Mouse (Mus musculus) cerebellum, postnatal 25 days (tissue): ENCODE data around the gene Ndufa8.

Source experiments
- DNase-seq, 2 experiments: peaks; one replicate each; pipeline ENCODE4 v3.0.0; 2021; ENCODE audit warnings: mixed read lengths in 2 of 2

Ndufa8 gene

GRCm38 (mm10) chr2:36048748-36049566 is at the start of gene Ndufa8, which contains the start of gene Morn5:
Gene Ndufa8 (minus strand): TSS chr2:36049406.
Gene Morn5 (plus strand): TSS chr2:36049458.
- peak; percentile 99 for DNase-seq

- DNase-seq: no peak
These were observed 48.8 kb upstream of the Ndufa8 start for GRCm38 (mm10) chr2:36098021-36098420.

DNA sequence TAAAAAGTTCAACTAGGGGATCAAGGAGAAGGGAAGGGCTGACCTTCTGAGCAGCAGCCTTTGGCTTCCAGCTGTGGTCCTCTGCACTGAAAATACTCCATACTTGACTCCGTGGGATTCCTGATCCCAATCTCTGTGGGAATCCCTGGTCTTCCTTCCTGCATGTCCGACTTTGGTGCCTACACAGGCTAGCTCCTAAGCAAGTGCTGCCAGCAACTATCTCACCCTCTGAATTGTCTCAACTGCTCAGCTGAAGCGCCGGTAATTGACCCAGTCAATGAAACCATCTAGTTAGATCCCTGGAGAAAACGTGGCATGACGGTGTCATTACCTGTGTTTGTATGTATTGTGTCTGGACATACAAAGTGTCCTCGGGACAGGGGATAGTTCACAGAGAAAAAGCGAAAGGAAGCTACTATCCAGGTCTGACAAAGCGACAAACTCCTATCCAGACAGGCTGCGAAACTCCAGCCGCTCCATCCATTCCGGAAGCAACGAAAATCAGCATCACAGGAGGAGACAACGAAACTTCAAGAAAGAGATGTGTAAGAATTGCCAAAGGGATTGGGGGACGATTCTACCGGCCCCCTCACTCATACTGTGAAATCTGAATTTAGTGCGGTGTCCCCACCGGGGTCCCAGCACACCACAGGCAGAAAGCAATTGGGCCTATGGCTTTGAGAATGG is 48.1 kb upstream of the Ndufa8 start:
- no peak for DNase-seq

DNA sequence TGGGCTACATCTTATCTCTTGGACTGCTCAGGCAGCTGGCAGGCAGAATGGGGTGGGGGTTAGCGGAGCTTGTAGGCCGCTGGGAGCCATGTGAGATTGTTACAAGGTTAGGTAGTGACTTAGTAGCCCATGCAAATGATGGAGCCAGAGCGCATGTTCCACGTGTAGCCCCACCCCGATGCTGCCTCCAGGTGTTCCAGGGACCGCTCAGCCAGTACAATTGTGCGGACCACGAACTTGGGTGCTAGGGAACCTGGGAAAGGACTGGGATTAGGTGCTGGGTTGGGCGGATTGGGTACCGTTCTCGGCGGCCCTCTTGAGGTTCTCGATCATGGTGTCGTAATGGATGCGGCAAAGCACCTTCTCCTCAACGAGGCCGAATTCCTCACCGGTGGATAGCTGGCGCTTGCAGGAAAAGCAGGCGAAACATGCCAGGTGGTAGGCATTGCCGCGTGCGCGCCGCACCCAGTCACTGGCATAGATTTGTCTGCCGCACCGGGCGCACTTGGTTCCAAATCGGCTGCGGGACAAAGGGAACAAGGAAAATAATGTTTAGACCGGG is 44.8 kb upstream of the Ndufa8 start:
- DNase-seq: no peak

DNA sequence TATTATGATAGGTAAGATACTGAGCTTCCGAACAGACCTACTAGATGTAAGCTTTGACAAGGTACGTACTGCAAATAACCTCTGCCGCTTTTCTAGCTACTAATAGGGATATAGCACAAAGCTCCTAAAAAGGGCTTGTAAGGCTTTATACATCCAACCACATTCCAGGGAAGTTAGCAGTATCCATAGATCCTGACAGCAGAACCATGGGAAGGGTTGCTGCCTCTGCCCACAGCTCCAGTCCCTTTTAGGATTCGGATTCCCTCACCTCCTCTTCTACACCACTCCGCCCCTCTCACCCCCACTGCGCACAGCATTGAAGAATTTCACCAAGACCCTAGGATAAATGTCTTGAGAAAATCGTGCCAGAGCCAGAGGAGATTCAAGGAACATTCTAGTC is 44.1 kb upstream of the Ndufa8 start:
- no peak for DNase-seq

- no peak for DNase-seq
These were observed 43.5 kb upstream of the Ndufa8 start for GRCm38 (mm10) chr2:36092748-36093147.

DNA sequence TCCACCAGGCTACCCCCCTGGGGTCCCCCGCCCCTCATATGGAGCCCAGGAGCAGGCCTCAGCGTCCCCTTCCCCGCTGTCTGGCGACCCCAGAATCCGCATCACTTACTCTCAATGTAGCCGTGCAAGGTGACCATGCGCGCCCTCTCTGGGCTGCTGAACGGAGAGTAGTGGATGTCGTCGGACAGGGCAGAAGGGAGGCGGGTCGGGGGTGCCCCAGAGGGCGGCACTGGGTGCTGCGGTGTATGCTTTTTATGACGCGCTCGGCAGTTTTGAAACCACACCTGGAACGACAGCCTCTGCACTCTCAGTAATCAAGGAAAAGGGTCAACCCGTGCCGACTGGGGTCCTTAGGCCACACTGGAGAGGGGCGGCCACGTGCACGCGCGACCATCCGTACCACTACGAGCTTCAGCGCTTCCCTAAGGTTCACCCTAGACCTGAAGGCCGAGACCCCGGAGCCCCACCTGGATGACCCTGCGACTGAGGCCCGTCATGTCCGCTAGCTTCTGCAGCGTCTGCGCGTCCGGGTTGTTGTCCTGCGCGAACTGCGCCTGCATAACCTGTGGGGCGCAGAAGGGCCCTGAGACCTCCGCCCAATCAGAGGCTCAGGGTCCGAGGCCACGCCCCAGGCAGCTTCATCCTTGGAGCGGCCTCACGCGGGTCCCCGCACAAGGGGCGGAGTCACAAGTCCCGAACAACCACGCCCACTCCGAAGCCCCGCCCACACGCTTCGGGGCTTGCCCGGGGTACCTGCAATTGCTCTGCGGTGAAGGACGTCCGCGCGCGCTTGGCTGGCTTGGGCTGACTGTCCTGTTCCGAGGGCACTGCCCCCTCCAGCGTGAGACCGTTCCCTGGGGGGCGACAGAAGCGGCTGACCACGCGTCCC is 41.9 kb upstream of the Ndufa8 start:
- peak in 1 of 2 experiments; percentile 48 for DNase-seq

- DNase-seq: no peak
These were observed 40.0 kb upstream of the Ndufa8 start for GRCm38 (mm10) chr2:36089190-36089589.

DNA sequence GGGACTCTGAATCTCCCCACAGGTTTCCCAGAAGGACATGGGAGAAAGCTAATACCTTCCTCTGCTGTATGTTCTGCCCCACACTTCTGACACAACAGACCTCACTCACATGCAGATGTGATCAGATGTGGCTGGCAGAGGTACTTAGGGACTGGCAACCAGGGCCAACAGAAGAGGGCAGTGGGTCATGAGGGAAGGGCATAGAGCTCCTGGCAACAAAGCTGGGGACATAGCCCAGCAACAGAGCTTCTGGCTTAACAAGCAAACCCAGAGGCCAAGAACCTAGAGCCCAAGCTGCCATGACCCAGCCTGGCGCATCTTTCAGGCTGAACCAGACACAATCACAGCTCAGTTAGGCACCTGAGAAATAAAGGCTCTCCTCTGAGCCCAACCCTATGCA is 35.8 kb upstream of the Ndufa8 start:
- DNase-seq: no peak

- DNase-seq: no peak
These were observed 33.8 kb upstream of the Ndufa8 start for GRCm38 (mm10) chr2:36082802-36083580.

DNA sequence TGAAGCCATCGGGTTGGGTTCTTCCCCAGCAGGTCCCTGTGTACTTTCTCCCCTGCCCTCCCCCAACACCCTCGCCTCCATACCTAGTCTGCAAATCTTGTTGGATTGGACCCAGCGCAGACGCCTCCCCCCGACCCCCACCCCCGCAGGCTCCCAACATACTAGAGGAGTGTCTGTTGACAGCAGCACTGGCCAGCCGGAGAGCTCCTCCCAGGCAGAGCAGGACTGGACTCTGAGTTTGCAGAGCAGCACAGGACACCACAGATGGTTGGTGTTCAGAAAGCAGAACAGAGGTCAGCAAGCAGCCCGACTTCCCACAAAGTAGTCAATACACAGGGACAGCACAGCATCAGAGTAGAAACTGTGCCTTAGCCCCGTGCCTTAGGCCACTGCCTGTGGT is 32.2 kb upstream of the Ndufa8 start:
- no peak for DNase-seq

DNA sequence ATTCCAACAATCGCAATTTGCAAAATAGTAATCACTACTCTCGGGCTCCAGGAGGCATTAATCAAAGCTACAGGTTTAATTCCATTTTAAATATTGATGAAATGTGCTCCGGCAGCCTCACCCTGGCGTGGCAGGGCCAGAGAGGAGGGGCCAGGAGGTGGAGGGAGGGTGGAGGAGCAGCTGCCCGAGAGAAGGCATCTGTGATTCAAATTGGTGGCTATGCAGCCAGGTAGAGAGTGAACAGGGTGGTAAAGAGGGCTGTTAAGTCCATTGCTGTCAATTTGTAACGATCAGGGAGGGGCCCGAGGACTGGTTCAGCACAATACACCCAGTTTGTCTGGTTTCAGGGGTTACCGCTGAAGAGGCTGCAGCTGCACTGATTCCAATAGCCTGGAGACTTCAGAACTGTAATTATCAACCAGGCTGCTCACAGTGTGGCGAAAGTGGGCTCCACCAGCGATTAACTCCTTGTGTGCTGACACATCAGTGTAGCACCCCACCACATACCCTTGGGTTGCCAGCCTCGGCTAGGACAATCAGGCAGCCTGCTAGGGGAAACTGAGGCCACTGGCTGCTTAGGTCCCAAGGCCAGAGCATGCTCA is 28.1 kb upstream of the Ndufa8 start:
- DNase-seq: no peak

DNA sequence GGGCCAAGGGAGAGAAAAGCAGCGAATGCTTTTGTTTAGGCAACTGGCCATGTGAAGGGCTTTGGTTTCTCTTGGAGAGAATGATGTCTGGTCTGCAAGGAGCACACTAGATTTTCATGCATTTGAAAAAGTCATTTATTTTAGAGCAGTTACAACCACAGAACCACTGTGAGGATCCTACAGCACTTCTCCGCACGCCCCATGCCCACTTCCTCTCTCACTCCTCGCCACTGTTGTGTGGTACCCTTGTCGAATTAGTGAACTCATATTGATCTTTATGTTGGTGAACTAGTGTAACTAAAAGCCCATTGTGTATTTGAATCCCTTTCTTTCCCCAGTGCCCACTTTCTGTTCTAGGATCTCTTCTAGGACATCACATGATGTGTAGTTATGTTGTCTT is 26.0 kb upstream of the Ndufa8 start:
- no peak for DNase-seq

DNA sequence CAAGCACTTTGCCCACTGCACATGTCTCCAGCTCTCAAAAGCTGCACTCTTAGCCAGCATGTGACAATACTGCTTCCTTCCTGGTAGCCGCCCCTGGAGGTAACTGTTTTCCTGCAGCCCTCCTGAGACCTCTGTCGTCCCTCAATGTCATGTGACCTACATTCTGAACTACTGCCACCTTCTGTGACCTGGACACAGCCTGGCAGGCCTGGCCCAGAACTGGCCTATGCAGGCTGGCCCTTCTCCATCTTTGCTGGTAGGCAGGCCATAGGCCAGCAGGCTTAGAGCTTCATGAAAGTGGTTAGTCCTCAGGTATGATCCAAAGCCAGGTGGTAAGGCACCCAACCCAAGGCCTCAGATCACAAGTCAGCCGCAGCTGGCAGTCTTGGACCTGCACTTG is 24.6 kb upstream of the Ndufa8 start:
- no peak for DNase-seq

GRCm38 (mm10) chr2:36071660-36072305 is 22.6 kb upstream of the Ndufa8 start:
- no peak for DNase-seq

DNA sequence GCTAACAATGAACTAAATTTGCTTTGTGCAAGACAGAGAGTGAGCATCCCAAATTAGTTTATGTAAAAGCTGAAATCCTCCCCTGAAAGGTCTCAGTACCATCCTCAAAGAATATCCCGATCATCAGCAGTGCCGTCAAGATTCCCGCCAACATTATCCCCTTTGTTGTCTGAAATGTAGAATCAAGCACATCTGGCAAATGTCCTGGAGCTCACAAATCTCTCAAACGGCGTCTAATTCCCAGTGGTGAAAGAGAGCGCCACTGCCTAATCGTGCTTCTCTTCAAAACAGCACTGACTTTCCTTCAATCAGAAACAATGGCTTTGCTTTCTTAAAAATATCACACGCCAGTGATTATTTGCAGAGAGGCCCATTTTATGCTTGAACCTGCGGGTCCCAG is 17.9 kb upstream of the Ndufa8 start:
- no peak for DNase-seq

GRCm38 (mm10) chr2:36061409-36061808 is 12.2 kb upstream of the Ndufa8 start:
- no peak for DNase-seq

GRCm38 (mm10) chr2:36056248-36056647 is 7.0 kb upstream of the Ndufa8 start:
- DNase-seq: no peak

- no peak for DNase-seq
These were observed 4.0 kb upstream of the Ndufa8 start for GRCm38 (mm10) chr2:36053249-36053648.

DNA sequence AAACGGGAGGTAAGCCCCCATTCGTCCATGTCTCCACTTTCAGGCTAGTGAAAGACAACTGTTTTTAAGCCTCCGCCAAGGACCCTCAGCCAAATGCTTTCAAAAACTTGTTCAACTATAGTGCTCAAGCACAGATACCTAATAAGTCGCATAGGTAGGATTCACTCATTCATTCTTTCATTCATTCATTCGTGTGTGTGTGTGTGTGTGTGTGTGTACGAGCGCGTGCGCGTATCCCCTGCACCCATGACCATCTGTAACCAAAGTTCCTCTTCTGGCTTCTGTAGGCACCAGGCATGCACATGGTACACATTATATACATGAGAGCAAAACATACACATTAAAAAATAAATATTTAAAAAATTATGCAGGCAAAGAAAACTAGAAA is 355 bp upstream of the Ndufa8 start:
- DNase-seq: no peak

- no peak for DNase-seq
These were observed 1.0 kb downstream of the Ndufa8 start for GRCm38 (mm10) chr2:36048164-36048563.
